Mouse (Mus musculus) heart, embryonic 14.5 days (tissue): Measurements from ENCODE around the gene Rps27. TPM values are rescaled to one million over a fixed set of nuclear protein-coding genes. Genes with fewer than 3 reads are reported as not detected.

Source experiments
- ATAC-seq: fragments of 200-750 bp; cut with Nextera tagmentation; 2 replicates; pipeline ENCODE4 v1.8.0; 2017; ENCODE audit warnings: low read depth, moderate TSS enrichment; ENCODE audit not compliant: insufficient number of reproducible peaks, insufficient read depth, low FRiP score
- H3K27ac ChIP-seq, 2 experiments: fragments of 200-500 bp in 1 of 2; fragments of 300-500 bp in 1 of 2; sonication (generic) in 1 of 2; replicated peaks in 1 of 2; 2 replicates each; pipeline ENCODE4 v1.5.1; 2012 to 2014; ENCODE audit warnings: low read depth in 2 of 2, low read length in 2 of 2, control low read depth in 1 of 2, mild to moderate bottlenecking in 1 of 2, mixed read lengths in 1 of 2; ENCODE audit not compliant: control insufficient read depth in 1 of 2, insufficient read depth in 1 of 2
- H3K27me3 ChIP-seq: fragments of 300-500 bp; sonication (generic); 2 replicates; pipeline ENCODE4 v1.6.1; 2014; ENCODE audit warnings: mild to moderate bottlenecking, low read length, control low read depth; ENCODE audit not compliant: control insufficient read depth, insufficient read depth
- H3K36me3 ChIP-seq: fragments of 300-500 bp; sonication (generic); 2 replicates; pipeline ENCODE4 v1.6.1; 2014; ENCODE audit warnings: mild to moderate bottlenecking, control low read depth, low read length, mixed read lengths; ENCODE audit not compliant: control insufficient read depth, insufficient read depth
- H3K4me1 ChIP-seq, 2 experiments: fragments of 200-500 bp in 1 of 2; fragments of 300-500 bp in 1 of 2; sonication (generic) in 1 of 2; 2 replicates each; pipeline ENCODE4 v1.6.1; 2012 to 2014; ENCODE audit warnings: low read length in 2 of 2, control low read depth in 1 of 2, mixed read lengths in 1 of 2; ENCODE audit not compliant: control insufficient read depth in 2 of 2, insufficient read depth in 2 of 2
- H3K4me2 ChIP-seq: fragments of 300-500 bp; sonication (generic); 2 replicates; pipeline ENCODE4 v1.6.1; 2014; ENCODE audit warnings: mild to moderate bottlenecking, low read length
- H3K4me3 ChIP-seq, 2 experiments: fragments of 200-500 bp in 1 of 2; fragments of 300-500 bp in 1 of 2; sonication (generic) in 1 of 2; 2 replicates each; pipeline ENCODE4 v1.5.1; 2012 to 2014; ENCODE audit warnings: low read length in 2 of 2, mild to moderate bottlenecking in 2 of 2, control low read depth in 1 of 2, low read depth in 1 of 2, moderate library complexity in 1 of 2; ENCODE audit not compliant: control insufficient read depth in 1 of 2, insufficient read depth in 1 of 2
- H3K9ac ChIP-seq: fragments of 300-500 bp; sonication (generic); 2 replicates; pipeline ENCODE4 v1.6.1; 2014; ENCODE audit warnings: mild to moderate bottlenecking, low read length
- H3K9me3 ChIP-seq: fragments of 300-500 bp; sonication (generic); 2 replicates; pipeline ENCODE4 v1.6.1; 2016; ENCODE audit warnings: low read length, control low read depth; ENCODE audit not compliant: control insufficient read depth
- WGBS: fragments of 180-500 bp; shearing (Covaris S2); extraction: QIAGEN DNeasy Blood & Tissue Kit; methylation state at CpG from one replicate; pipeline ENCODE4 v1.1.7; 2014; 5-methylcytosine and 5-hydroxymethylcytosine counted together
- polyA plus RNA-seq: library from polyadenylated mRNA; unstranded; fragments of >200 nt; fragmentation: Nextera tagmentation; extraction: Ambion mirVana; gene quantifications from 2 replicates; pipeline ENCODE4 v1.2.1, GENCODE M21; 2014

The Rps27 gene
- polyA plus RNA-seq, 1 experiment from 2014 or later: 1,344 TPM

- ATAC-seq: no peak
- H3K27me3 ChIP-seq: no peaks in the 10 kb centered on the region
- peaks cover 13 to 22% of the 10 kb centered on the region in 2 experiments for H3K4me1 ChIP-seq
- peaks cover 21% of the 10 kb centered on the region for H3K36me3 ChIP-seq
- peak overlapping the region; percentile 33 to 80 for H3K4me3 ChIP-seq
- H3K9ac ChIP-seq: peak overlapping the region; percentile 91
- 5% methylated on average over 3 of the region's 3 CpGs for WGBS
- no peaks in the 10 kb centered on the region for H3K9me3 ChIP-seq
- H3K27ac ChIP-seq: peak overlapping the region; percentile 90 to 92
- peak overlapping the region; percentile 85 for H3K4me2 ChIP-seq
Observed at GRCm38 (mm10) chr3:90247630-90247959, 34.1 kb upstream of the Rps27 start.

- no peak for ATAC-seq
- Histone ChIP-seq H3K27ac (no peak overlapping the region), H3K4me2 (no peak overlapping the region), H3K36me3 (peaks cover 8% of the 10 kb centered on the region), H3K9ac (no peak overlapping the region), H3K4me1 (peaks cover 11 to 22% of the 10 kb centered on the region in 2 experiments), H3K4me3 (no peak overlapping the region), H3K27me3 (no peaks in the 10 kb centered on the region), H3K9me3 (no peaks in the 10 kb centered on the region)
- 68% methylated on average over 2 of the region's 2 CpGs for WGBS
Observed at GRCm38 (mm10) chr3:90245406-90245805, 32.0 kb upstream of the Rps27 start.

- Histone ChIP-seq H3K36me3 (no peaks in the 10 kb centered on the region), H3K4me1 (peaks cover 8 to 14% of the 10 kb centered on the region in 2 experiments), H3K9me3 (no peaks in the 10 kb centered on the region), H3K27me3 (no peaks in the 10 kb centered on the region), H3K4me2 (peak within 1 kb of the TSS; percentile 89), H3K4me3 (peak within 1 kb of the TSS; percentile 39 to 43), H3K27ac (peak within 1 kb of the TSS; percentile 2 to 37; a peak in 2 of 4 replicates), H3K9ac (peak within 1 kb of the TSS; percentile 34)
- ATAC-seq: no peak
- 2% methylated on average over 19 of the region's 19 CpGs for WGBS
Observed at GRCm38 (mm10) chr3:90242984-90243775, 29.7 kb upstream of the Rps27 start, which contains the start of gene Creb3l4. Creb3l4 (minus strand) TSS chr3:90243512.

- Histone ChIP-seq H3K4me1 (peaks cover 5 to 11% of the 10 kb centered on the region in 2 experiments), H3K27me3 (no peaks in the 10 kb centered on the region), H3K4me2 (no peak overlapping the region), H3K9me3 (no peaks in the 10 kb centered on the region), H3K36me3 (no peaks in the 10 kb centered on the region), H3K27ac (no peak overlapping the region), H3K4me3 (no peak overlapping the region), H3K9ac (no peak overlapping the region)
- WGBS: 81% methylated on average over 10 of the region's 10 CpGs
- no peak for ATAC-seq
Observed at GRCm38 (mm10) chr3:90241669-90242358, 28.4 kb upstream of the Rps27 start.

DNA sequence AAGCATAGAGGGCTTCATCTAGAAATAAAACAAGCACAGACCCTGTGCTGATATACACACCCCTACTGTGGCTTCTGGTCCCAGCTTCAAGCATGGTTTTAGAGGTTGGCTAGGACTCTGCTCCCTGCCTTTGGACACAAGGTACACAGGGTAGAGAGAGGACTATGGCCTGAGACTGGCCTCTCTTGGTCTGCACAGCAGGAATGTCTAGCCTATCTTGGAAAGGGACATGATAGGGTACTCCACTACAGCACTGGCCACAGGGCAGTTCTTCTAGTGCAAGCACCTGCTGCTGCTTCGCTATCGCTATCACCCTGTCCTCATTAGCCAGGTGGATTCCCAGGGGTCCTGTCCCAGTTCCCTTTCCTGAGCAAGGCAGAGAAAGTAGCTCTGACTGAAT is 27.8 kb upstream of the Rps27 start:
- Histone ChIP-seq H3K36me3 (peaks cover 3% of the 10 kb centered on the region), H3K4me3 (no peak overlapping the region), H3K9me3 (no peaks in the 10 kb centered on the region), H3K27ac (no peak overlapping the region), H3K9ac (no peak overlapping the region), H3K27me3 (no peaks in the 10 kb centered on the region), H3K4me1 (peaks cover 3 to 11% of the 10 kb centered on the region in 2 experiments), H3K4me2 (no peak overlapping the region)
- WGBS: 73% methylated on average over 2 of the region's 2 CpGs
- ATAC-seq: 0 out of 2 replicates have a peak, but pooled peaks have one; percentile 12

- Histone ChIP-seq H3K9me3 (no peaks in the 10 kb centered on the region), H3K36me3 (peaks cover 35% of the 10 kb centered on the region), H3K4me2 (peak within 1 kb of the TSS; percentile 82), H3K9ac (peak within 1 kb of the TSS; percentile 89), H3K4me3 (peak within 1 kb of the TSS; percentile 87 to 93), H3K27me3 (no peaks in the 10 kb centered on the region), H3K4me1 (peaks cover 0 to 2% of the 10 kb centered on the region in 2 experiments; a peak in 1 of 4 replicates), H3K27ac (peak within 1 kb of the TSS; percentile 89 to 90)
- under 1% methylated on average over 59 of the region's 61 CpGs for WGBS
- ATAC-seq: peak; percentile 95
Observed at GRCm38 (mm10) chr3:90231507-90232333, 18.3 kb upstream of the Rps27 start, which contains the start of gene Jtb. Jtb (plus strand) TSS chr3:90231597.

DNA sequence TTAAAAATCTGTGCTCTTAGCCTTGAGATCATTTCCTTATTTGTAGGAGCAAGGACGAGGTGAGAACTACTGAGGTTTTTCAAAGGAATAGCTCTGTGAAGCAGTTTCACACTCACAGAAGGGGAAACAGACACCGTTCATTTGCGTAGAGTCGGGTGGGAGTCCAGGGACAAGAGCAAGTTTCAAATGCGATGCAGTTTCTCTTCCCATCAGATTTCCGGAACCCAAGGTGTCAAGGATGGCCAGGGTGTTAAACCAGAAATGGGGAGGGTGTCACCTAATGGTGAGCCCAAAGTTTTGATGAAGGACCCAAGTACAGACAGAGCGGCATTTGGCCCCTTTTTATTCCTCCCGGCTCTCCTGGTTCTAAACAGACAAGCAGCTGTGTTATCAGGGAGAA is 17.6 kb upstream of the Rps27 start:
- Histone ChIP-seq H3K9me3 (no peaks in the 10 kb centered on the region), H3K4me3 (peak overlapping the region; percentile 87 to 93), H3K4me2 (peak overlapping the region; percentile 82), H3K36me3 (peaks cover 30% of the 10 kb centered on the region), H3K9ac (peak overlapping the region; percentile 89), H3K27me3 (no peaks in the 10 kb centered on the region), H3K27ac (peak overlapping the region; percentile 25 to 89; a peak in 2 of 4 replicates), H3K4me1 (peaks cover 0 to 2% of the 10 kb centered on the region in 2 experiments; a peak in 1 of 4 replicates)
- 10% methylated on average over 8 of the region's 8 CpGs for WGBS
- no peak for ATAC-seq
